Mouse (Mus musculus) ovary, postnatal 36 days (tissue): ENCODE measurements around the gene Mbd6.

Experiments used
- DNase-seq: peaks from one replicate; pipeline ENCODE4 v3.0.0; 2022; ENCODE audit warnings: low spot score, mixed read lengths

The Mbd6 gene

GRCm38 (mm10) chr10:127262548-127263398 is 26.0 kb downstream of the Mbd6 start, which contains the start of gene Kif5a:
Gene Kif5a, minus strand, starts transcription at chr10:127263348.
- peak; percentile 48 for DNase-seq

- no peak for DNase-seq
Measured at GRCm38 (mm10) chr10:127261706-127262547, 26.9 kb downstream of the Mbd6 start.

GRCm38 (mm10) chr10:127258489-127258888 is 30.3 kb downstream of the Mbd6 start:
- no peak for DNase-seq

GRCm38 (mm10) chr10:127257790-127258189 is 31.0 kb downstream of the Mbd6 start:
- DNase-seq: no peak

- DNase-seq: peak; percentile 65
Measured at GRCm38 (mm10) chr10:127255625-127256345, 33.0 kb downstream of the Mbd6 start.

- no peak for DNase-seq
Measured at GRCm38 (mm10) chr10:127250810-127251209, 38.0 kb downstream of the Mbd6 start.

- DNase-seq: no peak
Measured at GRCm38 (mm10) chr10:127238241-127238824, 50.5 kb downstream of the Mbd6 start.

GRCm38 (mm10) chr10:127236541-127236940 is 52.3 kb downstream of the Mbd6 start:
- DNase-seq: no peak

- DNase-seq: no peak
Measured at GRCm38 (mm10) chr10:127233141-127233540, 55.7 kb downstream of the Mbd6 start.
